Mouse (Mus musculus): ENCODE results near the gene Jtb. TPM values are rescaled to one million over a fixed set of nuclear protein-coding genes. Genes with fewer than 3 reads are reported as not detected.
A peak's percentile ranks its signal among the peaks of the same experiment; 100 is the strongest.

Gene Jtb
- 10 to 100 TPM; 45.0 to 45.3 TPM for total RNA-seq (2021)

GRCm38 (mm10) chr3:90231507-90232333 lies at the start of gene Jtb:
TSS of gene Jtb (plus strand) at chr3:90231597.
- peak; percentile 95 for DNase-seq (ENCODE audit: low spot score in 2 of 2)
- intact Hi-C loops (cut with DNase I) = no loop called here

GRCm38 (mm10) chr3:90183581-90183980 lies 47.8 kb upstream of the Jtb start:
- no peak for DNase-seq (ENCODE audit: low spot score in 2 of 2)
- intact Hi-C loops (cut with DNase I) = no loop called here

- intact Hi-C loops (cut with DNase I) = no loop called here
Observed at GRCm38 (mm10) chr3:90190859-90191510, 40.4 kb upstream of the Jtb start.

GRCm38 (mm10) chr3:90194759-90195158 lies 36.6 kb upstream of the Jtb start:
- intact Hi-C loops (cut with DNase I) = no loop called here
- no peak for DNase-seq (ENCODE audit: low spot score in 2 of 2)

More at GRCm38 (mm10) chr3:90190859-90191510, 40.4 kb upstream of the Jtb start:
- DNase-seq (ENCODE audit: low spot score in 2 of 2) = no peak

GRCm38 (mm10) chr3:90195644-90196043 lies 35.8 kb upstream of the Jtb start:
- DNase-seq (ENCODE audit: low spot score in 2 of 2) = no peak
- intact Hi-C loops (cut with DNase I) = no loop called here

GRCm38 (mm10) chr3:90197548-90197947 lies 33.8 kb upstream of the Jtb start:
- no peak for DNase-seq (ENCODE audit: low spot score in 2 of 2)
- intact Hi-C loops (cut with DNase I) = no loop called here

- intact Hi-C loops (cut with DNase I) = no loop called here
- DNase-seq (ENCODE audit: low spot score in 2 of 2) = no peak
Observed at GRCm38 (mm10) chr3:90202884-90203283, 28.5 kb upstream of the Jtb start.

GRCm38 (mm10) chr3:90203619-90204018 lies 27.8 kb upstream of the Jtb start:
- intact Hi-C loops (cut with DNase I) = no loop called here
- DNase-seq (ENCODE audit: low spot score in 2 of 2) = no peak

GRCm38 (mm10) chr3:90204582-90204981 lies 26.8 kb upstream of the Jtb start:
- no peak for DNase-seq (ENCODE audit: low spot score in 2 of 2)
- intact Hi-C loops (cut with DNase I) = no loop called here

GRCm38 (mm10) chr3:90208662-90209061 lies 22.7 kb upstream of the Jtb start:
- intact Hi-C loops (cut with DNase I) = no loop called here

GRCm38 (mm10) chr3:90209908-90210566 lies 21.4 kb upstream of the Jtb start:
- DNase-seq (ENCODE audit: low spot score in 2 of 2) = no peak
- intact Hi-C loops (cut with DNase I) = loop anchor here (5.0 kb wide), 1 partner anchor 37 kb away; the partner anchor contains the start of gene Slc39a1

More at GRCm38 (mm10) chr3:90208662-90209061, 22.7 kb upstream of the Jtb start:
- DNase-seq (ENCODE audit: low spot score in 2 of 2) = no peak

GRCm38 (mm10) chr3:90211475-90212398 lies 19.7 kb upstream of the Jtb start:
- intact Hi-C loops (cut with DNase I) = loop anchor here (5.0 kb wide), 1 partner anchor 36 kb away; the partner anchor contains the start of gene Slc39a1

GRCm38 (mm10) chr3:90212723-90213122 lies 18.7 kb upstream of the Jtb start:
- DNase-seq (ENCODE audit: low spot score in 2 of 2) = no peak
- intact Hi-C loops (cut with DNase I) = loop anchor here (5.0 kb wide), 1 partner anchor 35 kb away; the partner anchor contains the start of gene Slc39a1

More at GRCm38 (mm10) chr3:90211475-90212398, 19.7 kb upstream of the Jtb start:
- DNase-seq (ENCODE audit: low spot score in 2 of 2) = no peak

- DNase-seq (ENCODE audit: low spot score in 2 of 2) = peak; percentile 88 to 93
- intact Hi-C loops (cut with DNase I) = loop anchor here (5.0 kb wide), 1 partner anchor 34 kb away; the partner anchor contains the start of gene Slc39a1
Observed at GRCm38 (mm10) chr3:90213377-90213866, 18.0 kb upstream of the Jtb start, which contains the start of the genes Rps27 and Rab13. TSS of gene Rps27 (minus strand) at chr3:90213651. TSS of gene Rab13 (plus strand) at chr3:90213695.

GRCm38 (mm10) chr3:90213956-90214684 lies 17.3 kb upstream of the Jtb start:
- DNase-seq (ENCODE audit: low spot score in 2 of 2) = peak in 1 of 2 experiments; percentile 5
- intact Hi-C loops (cut with DNase I) = loop anchor here (5.0 kb wide), 1 partner anchor 33 kb away; the partner anchor contains the start of gene Slc39a1

GRCm38 (mm10) chr3:90215825-90216380 lies 15.5 kb upstream of the Jtb start:
- no peak for DNase-seq (ENCODE audit: low spot score in 2 of 2)
- intact Hi-C loops (cut with DNase I) = no loop called here

- intact Hi-C loops (cut with DNase I) = loop anchor here (5.0 kb wide), 1 partner anchor 152 kb away; no protein-coding TSS in a partner anchor
- DNase-seq (ENCODE audit: low spot score in 2 of 2) = peak in 1 of 2 experiments; percentile 27
Observed at GRCm38 (mm10) chr3:90220088-90220487, 11.3 kb upstream of the Jtb start.
